Mouse (Mus musculus): ENCODE results near the gene Smim10l1.

DNA sequence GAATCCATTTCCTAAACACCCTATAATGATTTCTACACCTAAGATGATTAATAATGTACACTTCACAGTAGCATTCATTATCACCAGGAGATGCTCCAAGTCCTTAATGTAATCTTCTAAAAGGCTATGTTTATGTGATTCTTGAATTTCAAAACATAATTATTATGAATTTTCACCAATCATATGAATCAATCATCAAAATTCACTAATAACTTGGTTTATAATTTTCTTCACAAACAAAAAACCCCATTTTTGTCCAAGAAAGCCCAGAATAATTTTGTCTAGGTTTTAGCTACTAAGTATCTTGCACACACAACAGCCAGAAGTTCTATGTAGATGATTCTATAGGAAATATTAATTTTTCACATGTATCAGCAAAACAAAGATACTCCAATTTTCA, 49.0 kb upstream of the Smim10l1 start, which contains the start of gene Tas2r140:
- TF ChIP-seq CTCF (IDR thresholded peaks at IDR 0.05; ENCODE audit: borderline replicate concordance, insufficient read depth, low read length) (no peak), POLR2A (IDR thresholded peaks at IDR 0.05; ENCODE audit: low read depth, low read length) (no peak)

Data from embryonic fibroblast, embryonic 13.5 days (primary cell).